Mouse (Mus musculus) heart, postnatal 25 days (tissue): ENCODE data around the gene Spaca9. TPM values are rescaled to one million over a fixed set of nuclear protein-coding genes. Genes with fewer than 3 reads are reported as not detected.
A peak's percentile ranks its signal among the peaks of the same experiment; 100 is the strongest.

Experiments used
- DNase-seq: peaks from one replicate; pipeline ENCODE4 v3.0.0; 2022; ENCODE audit warnings: low spot score
- intact Hi-C: fragments of 180-260 bp; cut with DNase I; formaldehyde crosslinking; loops from one replicate; pipeline ENCODE4 v1.15.1; 2025
- total RNA-seq, 2 experiments: library from RNA; stranded (reverse); gene quantifications; 2 replicates each; pipeline ENCODE4 v1.2.3; 2021

The Spaca9 gene
- total RNA-seq: under 1 TPM in 1 of 2 experiments, not detected in 1; 0.52 TPM

DNA sequence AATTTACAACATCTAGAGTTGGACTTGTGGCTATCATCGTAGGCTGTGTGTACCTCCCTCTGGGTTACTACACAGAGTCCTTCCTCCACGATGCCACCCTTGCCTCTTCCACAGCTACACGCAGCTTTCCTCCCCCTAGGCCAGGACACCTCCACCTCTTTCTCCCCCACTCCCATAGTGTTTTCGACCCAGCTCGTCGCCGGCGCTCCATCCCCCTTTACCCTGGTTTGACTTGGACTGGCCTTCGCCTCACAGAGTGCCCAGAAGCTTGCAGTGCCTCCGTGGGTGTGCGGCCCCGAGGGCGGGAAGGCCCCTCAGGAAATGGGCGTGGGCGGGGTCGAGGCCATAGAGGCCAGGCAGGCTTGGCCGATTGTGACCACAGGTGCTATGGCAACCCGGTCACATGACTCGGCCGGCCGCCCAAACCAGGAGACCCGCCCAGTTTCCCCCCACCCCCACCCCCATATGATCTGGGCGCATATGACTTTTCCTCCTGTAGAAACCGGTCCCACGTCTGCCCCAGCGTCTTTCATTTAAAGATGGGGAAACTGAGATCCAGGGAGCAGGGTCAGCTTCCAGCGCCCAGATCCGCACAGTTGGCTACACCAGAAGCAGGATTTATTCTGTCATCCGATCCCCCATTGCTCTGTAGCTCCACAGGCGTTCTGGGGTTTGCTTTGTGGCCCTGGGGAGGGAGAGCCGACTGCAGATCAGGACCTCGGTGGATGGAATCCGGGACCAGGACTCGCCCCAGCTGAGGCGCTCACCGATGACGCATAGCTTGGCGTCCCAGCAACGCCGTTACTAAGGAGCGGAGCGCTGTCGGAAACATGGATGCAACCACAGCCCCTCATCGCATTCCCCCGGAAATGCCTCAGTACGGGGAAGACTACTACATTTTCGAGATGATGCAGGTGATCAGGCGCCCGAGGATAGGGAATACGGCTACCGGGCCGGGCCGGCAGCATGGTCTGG lies at the start of gene Spaca9, which contains the start of gene Ak8:
Gene Spaca9, minus strand, starts transcription at position 367 of the 975 bp plus-strand sequence.
Gene Ak8, plus strand, starts transcription at position 804 of the 975 bp plus-strand sequence.
- DNase-seq: peak; percentile 56
- intact Hi-C loops: no loop called here

DNA sequence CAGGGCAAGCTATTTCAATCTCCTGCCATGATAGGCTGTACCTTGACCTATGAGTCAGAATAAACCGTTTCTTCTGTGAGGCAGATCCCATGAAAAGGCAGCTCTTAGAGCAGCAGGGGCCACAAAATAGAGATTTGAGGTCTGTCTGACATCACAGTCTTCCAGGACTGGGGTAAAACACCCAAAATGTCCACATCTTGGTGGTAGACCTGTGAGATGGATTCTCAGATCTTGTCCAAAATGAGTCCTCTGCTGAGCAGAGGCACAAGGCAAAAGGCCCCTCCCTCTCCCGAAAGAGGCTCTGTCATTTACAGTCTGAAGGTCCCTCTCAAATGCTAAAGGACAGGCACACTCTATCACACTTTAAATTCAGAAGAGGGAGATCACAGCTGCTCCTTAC lies 48.2 kb upstream of the Spaca9 start:
- DNase-seq: no peak
- intact Hi-C loops: no loop called here

DNA sequence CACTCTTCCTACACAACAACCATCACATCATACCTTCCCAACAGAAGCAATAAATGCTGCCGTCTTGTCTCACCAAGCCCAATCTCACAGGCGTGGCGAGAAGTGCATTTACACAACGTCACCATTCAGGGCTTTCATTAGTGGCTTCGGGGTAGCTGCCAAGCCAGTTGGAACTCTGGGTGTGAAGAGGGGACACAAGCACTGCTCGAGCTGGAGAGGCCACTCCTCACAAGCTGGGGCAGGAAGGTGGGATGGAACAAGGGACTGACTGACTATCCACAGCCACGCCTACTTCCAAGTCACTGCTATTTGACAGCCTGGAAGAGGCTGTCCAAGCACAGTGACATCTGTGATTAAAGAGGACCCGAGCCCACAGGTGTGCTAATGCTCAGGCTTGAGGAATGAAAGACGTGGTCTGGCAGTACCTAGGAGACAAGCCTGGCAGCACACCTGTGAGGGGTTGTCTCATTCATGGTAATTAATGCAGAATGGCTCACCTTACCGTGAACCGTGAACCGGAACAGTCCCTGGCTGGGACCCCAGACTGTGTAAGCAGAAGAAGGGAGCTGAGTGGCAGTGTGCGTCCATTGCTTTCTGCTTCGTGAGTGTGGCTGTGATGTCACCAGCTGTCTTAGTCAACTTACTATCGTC lies 47.3 kb upstream of the Spaca9 start:
- no peak for DNase-seq

DNA sequence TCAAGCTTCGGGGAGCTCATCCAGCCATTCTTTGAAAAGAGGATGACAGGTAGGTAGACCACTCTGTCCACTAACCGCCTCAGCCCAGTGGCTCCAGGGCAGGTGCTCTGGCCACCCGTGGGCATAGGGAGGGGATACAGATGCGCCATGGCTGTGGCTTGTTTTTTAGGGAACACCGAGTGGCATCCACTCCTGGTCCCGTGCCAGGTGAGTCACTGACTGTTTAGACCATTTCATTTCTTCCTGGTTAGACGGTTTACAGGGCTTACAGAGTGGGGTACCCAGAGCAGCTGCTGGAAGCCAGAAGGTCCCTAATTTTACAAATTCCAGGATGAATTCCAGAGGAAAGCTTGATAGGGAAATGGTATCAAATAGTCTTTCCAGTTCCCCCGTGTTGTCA lies 43.2 kb upstream of the Spaca9 start:
- intact Hi-C loops: no loop called here
- DNase-seq: no peak

More for the DNA sequence above, 47.3 kb upstream of the Spaca9 start:
- intact Hi-C loops: no loop called here

DNA sequence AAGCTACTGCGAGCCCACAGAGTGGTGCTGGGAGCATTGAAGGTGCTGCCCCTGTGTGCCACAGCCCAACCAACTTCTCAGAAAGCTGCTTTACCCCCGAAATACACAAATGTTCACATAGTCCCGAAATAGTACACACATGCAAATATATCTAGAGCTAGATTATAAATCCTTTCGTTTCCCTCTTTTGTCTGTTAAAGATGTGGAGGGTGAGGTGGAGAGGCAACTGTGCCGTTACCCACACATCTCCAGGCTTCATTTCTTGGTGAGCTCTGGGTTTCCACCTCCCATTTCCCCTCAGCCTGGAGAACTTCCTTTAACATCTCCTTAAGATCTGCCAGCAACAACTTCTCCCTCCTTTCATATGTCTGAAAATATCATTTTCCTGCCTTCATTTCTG lies 40.6 kb upstream of the Spaca9 start:
- intact Hi-C loops: no loop called here
- no peak for DNase-seq

DNA sequence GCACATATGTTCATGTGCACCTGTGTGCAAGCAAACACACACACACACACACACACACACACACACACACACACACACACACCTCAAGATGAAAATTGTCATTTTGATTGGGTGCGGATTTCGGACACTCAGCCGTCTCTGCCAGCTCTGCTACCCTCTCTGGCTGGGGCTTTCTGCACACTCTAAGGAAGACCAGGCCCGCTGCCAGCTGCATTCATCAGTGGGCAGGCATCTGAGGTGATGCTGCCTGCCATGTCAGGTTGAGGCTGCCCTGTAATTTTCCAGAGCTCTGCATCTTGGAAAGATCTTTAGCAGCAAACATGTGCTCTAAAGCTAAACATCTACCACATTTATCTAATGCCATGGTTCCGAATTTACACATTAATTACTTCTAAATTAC lies 37.6 kb upstream of the Spaca9 start:
- intact Hi-C loops: no loop called here
- DNase-seq: no peak

DNA sequence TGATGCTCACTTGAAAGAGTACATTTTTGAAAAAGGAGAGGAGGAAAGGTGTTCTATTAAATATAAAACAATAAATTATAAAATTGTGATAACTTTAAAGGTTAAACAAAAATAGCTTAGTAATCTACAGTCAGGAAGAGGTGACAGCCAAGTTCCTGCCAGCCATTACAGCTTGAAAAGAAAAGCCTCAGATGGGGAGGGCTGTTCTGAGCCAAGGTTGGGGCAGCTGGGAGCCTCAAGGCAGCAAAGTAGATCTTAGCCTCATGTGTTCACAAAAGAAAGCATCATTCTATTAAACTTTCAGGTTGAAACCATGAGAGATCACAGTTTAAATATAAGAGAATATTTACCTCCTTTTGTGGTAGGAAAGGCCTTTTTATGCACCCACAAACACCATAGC lies 31.1 kb upstream of the Spaca9 start:
- intact Hi-C loops: no loop called here

DNA sequence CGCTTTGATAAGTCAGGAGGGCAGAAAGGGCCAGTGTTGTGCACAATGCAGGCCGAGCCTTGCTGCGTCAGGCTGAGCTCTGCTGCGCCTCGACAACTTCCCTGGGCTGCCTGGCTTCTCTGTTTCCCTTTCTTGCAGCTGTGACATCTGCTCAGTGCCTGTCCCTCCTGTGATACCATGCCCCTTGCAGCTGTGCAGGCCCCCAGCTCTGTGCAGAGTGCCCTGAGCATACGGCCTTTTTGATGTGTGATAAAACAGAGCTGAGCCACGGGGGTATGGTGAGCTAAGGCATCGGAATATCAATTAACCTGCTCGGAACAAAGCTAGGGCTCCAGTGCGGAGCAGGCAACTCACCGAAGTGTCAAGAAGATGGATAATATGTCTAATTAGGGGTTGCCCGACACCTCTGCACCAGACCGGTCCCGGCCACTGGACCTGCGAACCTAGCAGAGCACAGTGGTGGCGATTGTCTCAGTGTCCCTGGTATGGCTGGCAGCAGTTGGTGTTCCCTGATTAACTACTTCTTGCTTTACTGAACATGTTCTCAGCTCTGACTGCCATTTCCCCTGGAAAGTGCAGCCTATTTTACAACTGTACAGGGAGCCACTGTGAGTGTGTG lies 28.4 kb upstream of the Spaca9 start:
- no peak for DNase-seq
- intact Hi-C loops: no loop called here

More for the DNA sequence above, 31.1 kb upstream of the Spaca9 start:
- DNase-seq: no peak

DNA sequence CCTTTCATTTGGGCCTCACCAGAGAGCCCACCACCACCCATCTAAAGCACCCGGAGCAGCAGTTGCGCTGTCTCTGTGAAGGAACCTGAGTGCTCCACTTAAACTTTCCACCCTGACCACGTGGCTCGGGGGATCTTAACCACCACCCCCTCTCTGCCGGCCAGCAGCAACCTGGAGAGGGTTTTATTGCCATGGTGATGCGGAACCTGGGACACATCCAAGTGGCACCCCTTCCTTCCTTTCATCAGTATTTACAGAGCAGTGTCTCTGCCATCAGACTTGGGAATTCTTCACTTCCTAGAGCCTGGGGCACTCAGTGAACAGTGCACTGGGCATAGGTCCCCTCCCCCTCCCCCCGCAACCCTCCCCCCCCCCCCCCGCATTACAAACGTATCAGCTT lies 24.4 kb upstream of the Spaca9 start:
- intact Hi-C loops: no loop called here

DNA sequence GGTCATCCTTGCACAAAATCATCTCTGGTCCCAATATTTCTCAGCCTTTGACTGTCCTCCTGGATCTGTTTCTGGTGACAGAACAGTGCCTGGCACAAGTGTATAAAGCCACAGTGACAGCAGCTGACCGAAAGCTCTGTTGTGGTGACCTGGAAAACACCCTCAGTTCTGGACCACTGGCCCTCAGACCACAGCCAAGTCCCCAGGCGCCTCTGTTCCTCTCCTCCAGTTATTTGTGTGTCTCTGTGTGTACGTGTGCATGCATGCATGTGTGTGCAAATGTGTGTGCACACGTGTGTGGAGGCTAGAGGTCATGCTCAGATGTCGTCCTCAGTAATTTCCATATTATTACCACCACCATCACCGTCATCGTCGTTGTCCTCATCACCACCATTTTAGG lies 22.9 kb upstream of the Spaca9 start:
- DNase-seq: no peak
- intact Hi-C loops: no loop called here

More for the DNA sequence above, 24.4 kb upstream of the Spaca9 start:
- DNase-seq: no peak

DNA sequence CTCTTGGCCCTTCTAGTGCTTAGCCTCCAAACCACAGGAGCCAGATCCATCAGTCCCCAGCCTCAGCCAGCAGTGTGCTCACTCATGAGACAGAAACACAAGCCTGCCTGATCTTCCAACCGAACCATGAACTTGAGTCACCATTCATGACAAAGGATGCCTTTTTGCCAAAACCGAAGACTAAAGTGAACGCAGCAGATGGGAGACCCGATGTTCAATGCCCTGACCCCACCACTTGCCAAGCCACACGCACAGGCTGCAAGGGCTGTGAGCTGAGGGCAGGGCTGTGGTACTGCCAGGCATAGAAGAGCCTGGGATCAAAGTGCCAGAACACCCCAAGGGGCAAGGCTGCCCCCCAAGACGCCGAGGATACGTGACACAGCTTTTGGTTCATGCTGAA lies 13.5 kb upstream of the Spaca9 start:
- intact Hi-C loops: no loop called here
- DNase-seq: no peak

DNA sequence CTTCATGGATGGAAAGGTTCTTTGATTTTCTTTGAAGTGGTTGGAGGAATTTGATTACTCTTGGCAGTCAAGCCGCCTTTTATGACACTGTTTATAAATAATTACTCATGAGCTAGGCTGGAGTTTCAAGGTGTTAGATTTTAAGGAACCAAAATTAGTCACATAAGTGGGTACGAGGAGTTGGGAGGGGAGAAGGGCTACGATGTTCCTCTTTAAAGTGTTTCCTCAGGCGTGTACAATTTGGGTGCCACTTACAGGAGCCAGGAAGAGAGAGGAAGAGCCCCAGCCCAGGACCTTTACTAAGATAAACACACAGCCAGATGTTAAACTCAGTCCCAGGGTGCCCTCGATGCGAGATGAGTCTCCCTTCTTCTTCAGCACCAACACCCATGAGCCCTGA lies 7.3 kb upstream of the Spaca9 start:
- intact Hi-C loops: no loop called here
- no peak for DNase-seq

DNA sequence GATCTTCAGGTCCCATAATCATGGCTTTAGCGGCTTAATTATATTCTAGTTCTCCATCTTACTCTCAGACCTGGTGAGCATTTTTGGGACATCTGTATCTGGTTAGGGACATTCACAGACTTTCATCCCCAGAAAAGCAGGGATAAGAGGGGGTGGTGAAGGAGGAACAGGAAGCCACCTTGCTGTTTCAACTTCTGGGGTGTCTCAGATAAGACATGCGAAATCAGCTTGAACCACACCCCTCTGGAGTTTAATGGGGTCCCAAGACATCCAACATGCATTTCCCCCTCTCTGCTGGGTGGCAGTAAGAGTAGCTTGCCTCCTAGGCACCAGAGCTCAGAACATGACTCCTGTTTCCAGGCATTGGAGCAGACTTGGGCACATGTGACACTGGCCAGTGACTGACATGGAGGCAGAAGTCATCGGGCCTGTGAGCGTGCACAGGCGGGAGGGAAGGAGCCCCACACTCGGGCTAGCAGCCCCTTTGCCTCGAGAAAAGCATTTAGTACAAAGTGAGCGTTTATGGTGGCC lies 6.6 kb upstream of the Spaca9 start:
- DNase-seq: no peak
- intact Hi-C loops: no loop called here

DNA sequence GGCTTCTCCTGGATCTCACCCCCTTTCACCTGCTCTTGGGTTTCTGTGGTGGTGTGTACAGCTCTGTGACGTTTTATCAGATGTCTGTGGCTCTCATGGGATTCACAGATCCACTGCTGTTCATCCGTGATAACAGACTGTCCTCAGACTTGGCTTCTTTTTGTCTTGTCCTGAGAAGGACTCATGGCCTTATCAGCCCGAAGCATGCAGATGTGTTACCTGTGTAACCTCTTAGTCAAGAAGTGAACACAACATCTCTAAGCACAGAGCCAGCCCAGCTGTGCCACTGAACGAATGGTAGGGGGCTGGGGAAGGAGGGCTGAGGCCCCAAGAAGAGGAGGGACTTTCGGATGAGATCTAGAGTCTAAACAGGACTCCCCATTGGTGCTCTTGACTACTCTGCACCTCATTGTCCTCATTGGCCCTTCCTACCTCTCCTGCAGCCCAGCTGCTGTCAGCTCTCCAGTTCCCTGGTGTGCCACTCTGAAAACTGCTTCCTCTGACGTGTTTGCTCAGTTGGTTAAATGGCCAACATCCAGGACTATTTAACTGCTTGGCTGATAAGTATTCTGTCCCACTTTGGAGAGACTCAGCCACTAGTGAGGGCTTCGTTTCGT lies 2.2 kb upstream of the Spaca9 start:
- DNase-seq: no peak
- intact Hi-C loops: no loop called here

DNA sequence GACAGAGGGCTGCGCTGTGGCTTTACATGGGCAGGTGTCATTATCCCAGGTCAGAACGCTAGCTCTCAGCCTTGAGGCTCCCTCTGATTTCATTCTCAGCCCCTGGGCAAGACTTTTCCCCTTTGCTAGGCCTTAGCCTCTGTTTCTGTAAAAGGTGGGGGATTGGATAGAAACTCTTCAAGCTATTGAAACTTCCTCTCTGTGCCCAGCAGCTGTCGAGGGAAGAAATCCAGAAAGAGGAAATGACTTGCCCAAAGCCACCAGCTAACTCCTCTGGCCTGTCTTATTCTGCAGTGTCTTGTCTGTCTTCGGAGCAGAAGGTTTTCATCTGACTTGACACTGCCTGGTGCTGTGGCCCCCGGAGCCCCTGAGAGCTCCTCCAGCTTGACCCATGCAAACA lies 961 bp downstream of the Spaca9 start:
- no peak for DNase-seq
- intact Hi-C loops: no loop called here

DNA sequence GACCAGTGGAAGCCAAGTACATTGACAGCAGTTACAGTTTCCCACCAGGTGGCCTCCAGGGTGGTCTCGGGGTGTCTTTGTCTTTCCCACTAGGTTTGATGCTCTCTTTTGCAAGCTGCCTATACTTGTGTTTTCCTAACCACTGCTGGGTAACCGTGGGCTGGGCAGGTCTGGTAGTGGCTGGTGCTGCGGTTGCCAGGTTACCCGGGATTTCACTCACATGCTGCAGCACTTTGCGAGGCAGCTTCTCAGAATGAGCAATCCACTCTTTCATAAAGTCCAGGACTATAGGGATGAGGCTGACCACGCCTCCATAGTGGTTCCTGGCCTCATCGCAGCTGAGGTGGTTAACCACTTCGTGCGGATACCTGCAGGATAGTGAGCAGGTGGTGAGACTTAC lies 6.8 kb downstream of the Spaca9 start:
- DNase-seq: no peak
- intact Hi-C loops: no loop called here

DNA sequence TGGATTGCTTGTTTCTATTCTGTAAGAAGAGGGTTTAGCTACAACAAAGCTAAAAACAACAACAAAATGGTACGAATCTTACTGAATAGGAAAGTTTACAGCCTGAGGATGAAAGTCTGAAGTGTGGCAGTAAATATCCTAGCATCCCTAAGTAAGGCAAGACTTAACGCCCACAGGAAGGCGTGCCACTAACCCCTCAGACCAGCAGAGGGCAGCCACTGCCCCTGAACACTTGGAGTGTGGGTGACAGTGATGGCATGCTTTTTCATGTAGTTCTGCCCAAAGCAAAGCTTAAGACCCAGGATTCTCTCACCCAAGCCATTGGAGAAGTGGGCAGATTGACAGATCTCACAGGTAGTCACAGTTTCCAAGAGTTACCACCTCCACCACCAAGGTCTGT lies 11.1 kb downstream of the Spaca9 start:
- DNase-seq: no peak
- intact Hi-C loops: no loop called here

DNA sequence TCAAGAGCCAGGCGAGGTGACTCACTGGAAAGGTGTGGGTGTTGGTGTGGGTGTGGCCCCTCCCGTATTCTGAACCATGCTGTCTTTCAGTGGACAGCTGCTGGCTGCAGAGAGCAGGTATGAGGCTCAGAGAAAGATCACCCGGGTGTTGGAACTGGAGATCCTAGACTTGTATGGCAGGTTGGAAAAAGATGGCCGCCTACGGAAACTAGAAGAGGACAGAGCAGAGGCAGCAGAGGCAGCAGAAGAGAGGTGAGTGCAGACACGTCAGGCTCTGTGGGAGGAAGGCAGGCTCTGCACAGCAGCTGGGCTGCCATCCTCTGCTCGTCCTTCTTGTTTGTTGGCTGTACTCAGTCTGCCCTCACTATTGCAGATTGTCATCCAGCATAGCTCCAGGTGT lies 13.6 kb downstream of the Spaca9 start:
- DNase-seq: no peak
- intact Hi-C loops: no loop called here

DNA sequence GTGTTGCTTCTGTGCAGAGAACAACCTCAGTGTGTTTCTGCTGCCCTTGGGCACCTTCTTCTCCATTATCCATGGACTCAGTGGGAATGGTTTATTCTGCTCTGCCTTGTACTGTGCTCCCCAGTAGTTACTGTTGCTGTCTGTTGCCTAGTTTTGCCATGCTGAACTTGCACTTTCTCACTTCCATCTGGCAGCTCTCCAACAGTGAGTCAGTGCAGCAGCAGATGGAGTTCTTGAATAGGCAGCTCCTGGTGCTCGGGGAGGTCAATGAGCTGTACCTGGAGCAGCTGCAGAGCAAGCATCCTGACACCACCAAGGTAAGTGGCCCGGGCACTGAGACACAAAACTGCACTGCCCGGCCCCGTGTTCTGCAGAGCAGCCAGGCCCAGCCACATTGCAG lies 17.8 kb downstream of the Spaca9 start:
- DNase-seq: no peak

DNA sequence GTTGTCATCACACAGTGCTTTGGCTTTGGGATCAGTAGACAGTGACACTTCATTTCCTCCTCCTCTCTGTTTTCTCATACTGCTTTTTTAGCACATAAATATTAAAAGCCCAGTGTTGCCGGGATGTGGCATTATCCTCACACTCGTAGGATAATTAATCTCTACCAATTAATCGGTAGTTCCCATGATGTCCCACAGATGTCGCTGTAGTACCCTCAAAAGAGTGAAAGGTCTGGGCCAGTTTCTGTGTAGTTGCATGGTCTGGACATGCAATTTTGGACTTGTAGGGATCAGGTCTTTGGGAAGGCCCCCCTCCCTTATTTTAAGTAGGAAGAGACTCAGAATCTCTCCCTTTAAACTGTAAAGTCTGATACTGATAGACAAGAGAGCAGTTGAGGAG lies 18.8 kb downstream of the Spaca9 start:
- intact Hi-C loops: no loop called here
- DNase-seq: no peak

More for the DNA sequence above, 17.8 kb downstream of the Spaca9 start:
- intact Hi-C loops: no loop called here
